Mouse (Mus musculus) cerebellum, adult 9-11 months (tissue): ENCODE results near the gene Mthfsd.
"Not testable (repeated sequence)": the region's sequence is repeated elsewhere in the genome, so short reads cannot be mapped to it uniquely, and the experiment has no call there.

Experiments used
- DNase-seq: peaks from one replicate; pipeline ENCODE4 v3.0.0; 2022

The Mthfsd gene

GRCm38 (mm10) chr8:121107668-121108656, at the start of gene Mthfsd:
TSS of gene Mthfsd (minus strand) at chr8:121108392.
- peak; percentile 99 for DNase-seq

- DNase-seq: no peak
Measured at GRCm38 (mm10) chr8:121156990-121157491, 48.8 kb upstream of the Mthfsd start.

- no peak for DNase-seq
Measured at GRCm38 (mm10) chr8:121152394-121152793, 44.2 kb upstream of the Mthfsd start.

- no peak for DNase-seq
Measured at GRCm38 (mm10) chr8:121148573-121149083, 40.4 kb upstream of the Mthfsd start.

GRCm38 (mm10) chr8:121145457-121146134, 37.4 kb upstream of the Mthfsd start:
- not testable (repeated sequence) for DNase-seq

- no peak for DNase-seq
Measured at GRCm38 (mm10) chr8:121136856-121137255, 28.7 kb upstream of the Mthfsd start.

GRCm38 (mm10) chr8:121134512-121134911, 26.3 kb upstream of the Mthfsd start:
- no peak for DNase-seq

GRCm38 (mm10) chr8:121134102-121134501, 25.9 kb upstream of the Mthfsd start:
- DNase-seq: no peak

GRCm38 (mm10) chr8:121132961-121133513, 24.8 kb upstream of the Mthfsd start:
- no peak for DNase-seq

- no peak for DNase-seq
Measured at GRCm38 (mm10) chr8:121130522-121130921, 22.3 kb upstream of the Mthfsd start.

GRCm38 (mm10) chr8:121129265-121129940, 21.2 kb upstream of the Mthfsd start:
- no peak for DNase-seq

GRCm38 (mm10) chr8:121128531-121129264, 20.5 kb upstream of the Mthfsd start:
- DNase-seq: no peak

- no peak for DNase-seq
Measured at GRCm38 (mm10) chr8:121127756-121128375, 19.7 kb upstream of the Mthfsd start, which contains the start of gene Foxl1. TSS of gene Foxl1 (plus strand) at chr8:121127940.

GRCm38 (mm10) chr8:121127291-121127701, 19.1 kb upstream of the Mthfsd start:
- DNase-seq: no peak

- DNase-seq: no peak
Measured at GRCm38 (mm10) chr8:121126694-121127093, 18.5 kb upstream of the Mthfsd start.

GRCm38 (mm10) chr8:121126191-121126590, 18.0 kb upstream of the Mthfsd start:
- DNase-seq: no peak

- no peak for DNase-seq
Measured at GRCm38 (mm10) chr8:121125311-121125876, 17.2 kb upstream of the Mthfsd start.

- DNase-seq: no peak
Measured at GRCm38 (mm10) chr8:121124547-121125239, 16.5 kb upstream of the Mthfsd start.

GRCm38 (mm10) chr8:121123113-121123512, 14.9 kb upstream of the Mthfsd start:
- no peak for DNase-seq

GRCm38 (mm10) chr8:121122368-121122767, 14.2 kb upstream of the Mthfsd start:
- no peak for DNase-seq
